Mouse (Mus musculus) midbrain, postnatal 0 days (tissue): ENCODE measurements around the gene Olfr792. TPM values are rescaled to one million over a fixed set of nuclear protein-coding genes. Genes with fewer than 3 reads are reported as not detected.
A peak's percentile ranks its signal among the peaks of the same experiment; 100 is the strongest.

Source experiments
- ATAC-seq: fragments of 200-750 bp; cut with Nextera tagmentation; 2 replicates; pipeline ENCODE4 v1.8.0; 2017; ENCODE audit warnings: moderate number of reproducible peaks, mild to moderate bottlenecking, moderate TSS enrichment, moderate library complexity; ENCODE audit not compliant: low FRiP score
- DNase-seq: peaks from one replicate; pipeline ENCODE4 v3.0.0-alpha.2; 2015; ENCODE audit warnings: low spot score
- H3K27ac ChIP-seq: fragments of 300-500 bp; sonication (generic); 2 replicates; pipeline ENCODE4 v1.5.1; 2014; ENCODE audit warnings: low read depth, mild to moderate bottlenecking, low read length, mixed read lengths
- H3K27me3 ChIP-seq: fragments of 300-500 bp; sonication (generic); 2 replicates; pipeline ENCODE4 v1.6.1; 2014; ENCODE audit warnings: low read length, control low read depth, mixed read lengths; ENCODE audit not compliant: insufficient read depth
- H3K36me3 ChIP-seq: fragments of 300-500 bp; sonication (generic); 2 replicates; pipeline ENCODE4 v1.6.1; 2014; ENCODE audit warnings: low read length, control low read depth, mixed read lengths; ENCODE audit not compliant: insufficient read depth
- H3K4me1 ChIP-seq: fragments of 300-500 bp; sonication (generic); 2 replicates; pipeline ENCODE4 v1.6.1; 2014; ENCODE audit warnings: mild to moderate bottlenecking, control low read depth, antibody characterized with exemption, low read length, mixed read lengths; ENCODE audit not compliant: insufficient read depth
- H3K4me2 ChIP-seq: fragments of 300-500 bp; sonication (generic); 2 replicates; pipeline ENCODE4 v1.6.1; 2014; ENCODE audit warnings: low read depth, mild to moderate bottlenecking, low read length, mixed read lengths; ENCODE audit not compliant: poor library complexity, severe bottlenecking
- H3K4me3 ChIP-seq: fragments of 300-500 bp; sonication (generic); 2 replicates; pipeline ENCODE4 v1.5.1; 2014; ENCODE audit warnings: low read depth, mild to moderate bottlenecking, low read length, moderate library complexity
- H3K9ac ChIP-seq: fragments of 300-500 bp; sonication (generic); replicated peaks from 2 replicates; pipeline ENCODE4 v1.6.1; 2014; ENCODE audit warnings: mild to moderate bottlenecking, low read length, moderate library complexity, mixed read lengths; ENCODE audit not compliant: poor library complexity, severe bottlenecking
- H3K9me3 ChIP-seq: fragments of 300-500 bp; sonication (generic); 2 replicates; pipeline ENCODE4 v1.6.1; 2016; ENCODE audit warnings: low read length, control low read depth
- CTCF ChIP-seq: IDR thresholded peaks from 2 replicates; pipeline ENCODE4 v1.5.1; 2016; ENCODE audit warnings: antibody characterized with exemption, mild to moderate bottlenecking
- WGBS: fragments of 180-500 bp; shearing (Covaris S2); extraction: QIAGEN DNeasy Blood & Tissue Kit; methylation state at CpG from one replicate; pipeline ENCODE4 v1.1.7; 2014; 5-methylcytosine and 5-hydroxymethylcytosine counted together
- polyA plus RNA-seq: library from polyadenylated mRNA; unstranded; fragments of >200 nt; fragmentation: Nextera tagmentation; extraction: Ambion mirVana; gene quantifications from 2 replicates; pipeline ENCODE4 v1.2.1, GENCODE M21; 2015
- total RNA-seq: library from RNA; depleted of rRNA; stranded (reverse); fragments of >200 nt; gene quantifications from 2 replicates; pipeline ENCODE4 v1.2.3, GENCODE M21; 2014; rRNA removed

Gene Olfr792
- total RNA-seq (not detected in 2 replicates), polyA plus RNA-seq (not detected in 2 replicates)

DNA sequence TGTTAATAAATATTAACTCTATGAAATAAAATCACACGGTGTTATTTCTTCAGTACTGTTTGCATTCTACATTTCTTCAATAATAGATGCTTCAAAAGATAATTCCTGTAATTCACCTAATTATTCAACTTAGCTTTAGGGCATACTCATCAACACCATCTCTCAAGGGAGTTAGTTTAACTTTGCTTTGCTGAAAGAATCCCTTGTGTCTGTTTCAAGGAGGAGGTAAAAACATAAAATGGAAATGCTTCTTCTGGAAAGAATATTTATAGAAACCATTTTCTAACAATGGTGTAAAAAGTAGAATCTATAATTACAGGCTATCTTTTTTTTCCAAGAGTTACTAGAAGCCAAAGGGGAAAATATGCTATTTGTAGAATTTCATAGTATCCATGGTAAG lies at the start of gene Olfr792:
Olfr792 (plus strand) TSS at position 301 of the 400 bp plus-strand sequence.
- Histone ChIP-seq H3K4me3 (no peak within 1 kb of the TSS), H3K4me1 (no peaks in the 10 kb centered on the region), H3K27ac (no peak within 1 kb of the TSS), H3K9ac (no peak within 1 kb of the TSS), H3K9me3 (no peaks in the 10 kb centered on the region), H3K27me3 (no peaks in the 10 kb centered on the region), H3K36me3 (no peaks in the 10 kb centered on the region), H3K4me2 (no peak within 1 kb of the TSS)
- 76% methylated on average over 1 of the region's 1 CpGs for WGBS
- ATAC-seq: no peak
- DNase-seq: no peak
- no peak for TF ChIP-seq CTCF

DNA sequence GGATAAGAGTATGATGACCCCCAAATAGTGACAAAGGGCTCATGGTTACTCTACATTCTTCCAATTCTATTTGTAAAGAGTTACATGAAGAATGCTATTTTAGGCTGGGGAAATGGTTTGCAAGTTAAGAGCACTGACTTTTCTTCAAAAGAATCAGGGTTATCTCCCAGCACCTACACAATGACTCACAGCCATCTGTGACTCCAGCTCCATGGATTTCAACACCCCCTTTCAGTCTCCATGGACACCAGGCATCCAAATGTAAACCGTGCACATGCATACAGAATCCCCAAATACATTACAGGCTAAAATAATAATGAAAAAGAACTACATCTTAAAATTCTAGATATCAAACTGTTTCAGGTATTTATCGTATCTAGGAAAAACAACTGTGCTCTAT lies 48.9 kb upstream of the Olfr792 start:
- no peaks in the 10 kb centered on the region for H3K27me3 ChIP-seq
- no peaks in the 10 kb centered on the region for H3K9me3 ChIP-seq
- H3K4me1 ChIP-seq: no peaks in the 10 kb centered on the region
- ATAC-seq (no peak), DNase-seq (no peak)
- H3K4me2 ChIP-seq: no peak overlapping the region
- TF ChIP-seq CTCF: no peak
- H3K36me3 ChIP-seq: no peaks in the 10 kb centered on the region
- no peak overlapping the region for H3K4me3 ChIP-seq
- no peak overlapping the region for H3K9ac ChIP-seq
- H3K27ac ChIP-seq: no peak overlapping the region
- 77% methylated on average over 2 of the region's 2 CpGs for WGBS

DNA sequence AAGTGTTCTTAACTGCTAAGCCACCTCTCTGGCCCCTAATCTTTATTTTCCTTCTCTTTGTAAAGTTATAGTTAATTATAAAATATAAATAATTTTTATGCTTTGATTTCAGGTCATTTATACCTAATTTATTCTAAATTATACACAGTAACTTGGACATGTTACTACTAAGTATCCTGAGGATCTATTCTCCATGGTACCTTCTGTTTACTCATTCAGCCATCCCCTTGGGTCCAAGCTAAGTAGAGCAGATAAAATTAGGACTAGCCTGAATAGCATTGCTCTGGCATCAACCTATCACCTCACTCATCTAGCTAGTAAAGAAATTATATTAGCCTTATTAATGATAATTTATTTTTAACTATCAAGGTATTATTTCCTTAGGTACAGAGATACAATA lies 40.8 kb upstream of the Olfr792 start, which contains the start of gene Olfr790:
Olfr790 (plus strand) TSS at position 301 of the 400 bp plus-strand sequence.
- Histone ChIP-seq H3K9me3 (no peaks in the 10 kb centered on the region), H3K9ac (no peak within 1 kb of the TSS), H3K4me2 (no peak within 1 kb of the TSS), H3K36me3 (no peaks in the 10 kb centered on the region), H3K4me1 (no peaks in the 10 kb centered on the region), H3K4me3 (no peak within 1 kb of the TSS), H3K27ac (no peak within 1 kb of the TSS), H3K27me3 (no peaks in the 10 kb centered on the region)
- TF ChIP-seq CTCF: no peak
- ATAC-seq (no peak), DNase-seq (no peak)

- H3K4me2 ChIP-seq: no peak within 1 kb of the TSS
- H3K27ac ChIP-seq: no peak within 1 kb of the TSS
- no peak for TF ChIP-seq CTCF
- H3K9ac ChIP-seq: no peak within 1 kb of the TSS
- WGBS: 65% methylated on average over 3 of the region's 3 CpGs
- H3K4me1 ChIP-seq: no peaks in the 10 kb centered on the region
- H3K4me3 ChIP-seq: no peak within 1 kb of the TSS
- H3K36me3 ChIP-seq: no peaks in the 10 kb centered on the region
- no peak for ATAC-seq
- H3K9me3 ChIP-seq: no peaks in the 10 kb centered on the region
- H3K27me3 ChIP-seq: no peaks in the 10 kb centered on the region
- DNase-seq: no peak
Measured at GRCm38 (mm10) chr10:129521492-129521891, 17.5 kb upstream of the Olfr792 start, which contains the start of gene Olfr791. Olfr791 (plus strand) TSS chr10:129521792.

GRCm38 (mm10) chr10:129549354-129549753 lies 10.4 kb downstream of the Olfr792 start:
- no peaks in the 10 kb centered on the region for H3K4me1 ChIP-seq

GRCm38 (mm10) chr10:129567355-129567754 lies 28.4 kb downstream of the Olfr792 start, which contains the start of gene Olfr794:
Olfr794 (plus strand) TSS chr10:129567655.
- Histone ChIP-seq H3K4me2 (no peak within 1 kb of the TSS), H3K9me3 (no peaks in the 10 kb centered on the region), H3K4me3 (no peak within 1 kb of the TSS), H3K36me3 (no peaks in the 10 kb centered on the region), H3K27me3 (no peaks in the 10 kb centered on the region), H3K4me1 (no peaks in the 10 kb centered on the region), H3K9ac (no peak within 1 kb of the TSS), H3K27ac (no peak within 1 kb of the TSS)
- no peak for TF ChIP-seq CTCF
- no peak for ATAC-seq
- DNase-seq: no peak
- WGBS: 79% methylated on average over 2 of the region's 2 CpGs

More at GRCm38 (mm10) chr10:129549354-129549753, 10.4 kb downstream of the Olfr792 start:
- peaks cover 4% of the 10 kb centered on the region; the same call in 1 of the 2 replicates for H3K9me3 ChIP-seq
- 52% methylated on average over 1 of the region's 1 CpGs for WGBS
- no peak overlapping the region for H3K27ac ChIP-seq
- no peaks in the 10 kb centered on the region for H3K27me3 ChIP-seq
- no peak for TF ChIP-seq CTCF
- H3K36me3 ChIP-seq: no peaks in the 10 kb centered on the region
- ATAC-seq (no peak), DNase-seq (peak; percentile 6)
- H3K4me2 ChIP-seq: no peak overlapping the region
- no peak overlapping the region for H3K4me3 ChIP-seq
- no peak overlapping the region for H3K9ac ChIP-seq
